Mouse (Mus musculus): ENCODE data around the gene Stap2. TPM values are rescaled to one million over a fixed set of nuclear protein-coding genes. Genes with fewer than 3 reads are reported as not detected.
A peak's percentile ranks its signal among the peaks of the same experiment; 100 is the strongest.

The Stap2 gene
- polyA plus RNA-seq, 1 experiment from 2014 or later: 2.1 TPM

DNA sequence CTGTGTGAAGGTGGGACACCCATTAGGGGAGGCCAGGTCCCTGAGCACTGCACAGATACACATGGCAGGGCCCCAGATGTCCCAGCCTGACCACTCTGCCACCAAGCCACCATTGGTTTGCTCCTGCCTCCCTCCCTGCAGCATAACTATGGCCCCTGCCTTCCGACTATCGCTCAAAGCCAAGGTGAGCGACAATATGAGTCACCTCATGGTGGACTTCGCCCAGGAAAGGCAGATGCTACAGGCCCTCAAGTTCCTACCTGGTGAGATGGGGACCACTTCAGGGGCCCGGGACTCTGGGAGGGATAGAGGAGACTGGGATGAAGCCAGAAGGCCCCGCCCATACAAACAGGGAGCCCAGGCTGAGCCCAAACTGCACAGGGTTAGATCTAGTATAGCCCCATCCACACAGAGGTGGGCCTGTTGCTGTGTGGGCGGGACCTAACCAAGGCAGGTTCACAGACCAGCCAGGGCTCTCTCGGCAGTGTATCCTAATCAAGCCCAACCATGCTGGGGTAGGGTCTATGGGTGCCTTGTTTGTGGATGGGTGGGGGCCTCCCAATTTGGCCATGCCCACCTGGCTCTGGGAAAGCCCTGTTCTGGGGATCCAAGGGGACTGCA is 15.0 kb downstream of the Stap2 start:
- Histone ChIP-seq H3K9me3 (replicated peaks) (no peaks in the 10 kb centered on the region), H3K27ac (no peak overlapping the region), H3K36me3 (no peaks in the 10 kb centered on the region), H3K9ac (no peak overlapping the region), H3K4me3 (no peak overlapping the region), H3K4me2 (no peak overlapping the region), H3K4me1 (no peaks in the 10 kb centered on the region), H3K27me3 (replicated peaks) (peaks cover 36% of the 10 kb centered on the region)
- 59% methylated on average over 8 of the region's 8 CpGs for WGBS (ENCODE audit: insufficient replicate concordance)
- ATAC-seq: peak; percentile 55

DNA sequence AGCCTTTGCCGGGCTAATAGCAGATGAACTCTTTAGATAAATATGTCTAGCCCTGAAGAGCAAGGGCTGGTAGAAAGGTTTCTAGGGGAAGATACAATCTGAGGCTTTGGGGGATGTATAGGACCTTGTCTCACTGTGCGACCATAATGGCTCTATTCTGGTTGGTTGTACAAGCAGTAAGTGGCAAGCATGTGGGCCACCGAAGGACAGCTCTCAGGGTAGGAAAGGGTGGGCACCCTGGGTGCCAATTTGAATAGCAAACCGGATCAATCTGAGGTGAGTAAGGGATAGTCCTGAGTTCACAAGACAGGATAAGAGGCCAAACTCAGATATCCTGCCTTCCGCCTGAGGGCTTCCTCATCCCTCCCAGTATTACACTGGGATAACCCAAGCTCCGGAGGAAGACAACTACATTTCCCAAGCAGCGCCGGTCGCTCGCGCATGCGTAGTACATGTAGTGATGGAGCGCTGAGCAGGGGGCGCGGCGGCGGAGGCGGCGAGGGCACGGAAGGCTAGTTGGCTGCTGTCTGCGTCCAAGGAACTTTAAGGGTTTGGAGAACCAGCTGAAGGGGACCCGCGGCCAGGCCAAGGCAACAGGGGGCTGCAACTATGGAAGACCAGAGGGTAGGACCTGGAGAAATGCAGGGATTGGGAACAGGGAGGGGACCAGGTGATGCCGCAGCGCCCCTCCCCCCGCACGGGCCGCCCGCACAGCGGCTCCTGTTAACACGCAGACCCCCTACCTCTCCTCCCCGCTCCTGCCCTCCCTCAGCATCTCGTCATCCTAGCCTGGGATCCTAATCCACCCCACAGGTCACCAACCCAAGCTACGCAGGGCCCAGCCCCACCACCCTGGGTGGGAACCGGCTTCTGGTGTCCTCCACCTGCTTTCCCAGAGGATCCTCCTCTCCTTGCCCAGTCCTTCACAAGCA is 19.1 kb downstream of the Stap2 start, which contains the start of gene Fsd1:
TSS of gene Fsd1 (plus strand) at position 480 of the 932 bp plus-strand sequence.
- Histone ChIP-seq H3K36me3 (no peaks in the 10 kb centered on the region), H3K4me2 (peak within 1 kb of the TSS; percentile 44), H3K9ac (no peak within 1 kb of the TSS), H3K27me3 (replicated peaks) (peaks cover 43% of the 10 kb centered on the region), H3K9me3 (replicated peaks) (no peaks in the 10 kb centered on the region), H3K27ac (no peak within 1 kb of the TSS), H3K4me1 (no peaks in the 10 kb centered on the region), H3K4me3 (peak within 1 kb of the TSS; percentile 21; the same call in 1 of the 2 replicates)
- 8% methylated on average over 35 of the region's 35 CpGs for WGBS (ENCODE audit: insufficient replicate concordance)
- ATAC-seq: no peak

DNA sequence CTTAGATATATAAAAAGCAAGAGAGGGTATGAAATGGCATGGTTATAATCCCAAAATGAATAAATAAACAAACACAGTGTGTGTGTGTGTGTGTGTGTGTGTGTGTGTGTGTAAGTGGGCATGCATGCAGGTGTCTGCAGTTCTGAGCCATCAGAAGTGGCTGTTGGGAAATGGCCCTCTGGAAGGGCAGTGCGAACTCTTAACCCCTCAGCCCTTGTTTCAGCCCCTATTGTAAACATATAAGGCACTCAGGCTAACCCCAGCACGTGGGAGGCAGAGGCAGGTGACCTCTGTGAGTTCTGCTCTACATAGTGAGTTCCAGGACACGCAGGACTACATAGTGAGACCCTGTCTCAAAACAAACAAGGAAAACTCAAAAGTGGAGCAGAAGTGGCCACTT is 28.1 kb downstream of the Stap2 start:
- no peaks in the 10 kb centered on the region for H3K9me3 ChIP-seq (replicated peaks)
- no peaks in the 10 kb centered on the region for H3K36me3 ChIP-seq
- no peak overlapping the region for H3K4me3 ChIP-seq
- H3K4me1 ChIP-seq: peaks cover 14% of the 10 kb centered on the region; the same call in 1 of the 2 replicates
- peaks cover 49% of the 10 kb centered on the region for H3K27me3 ChIP-seq (replicated peaks)
- H3K9ac ChIP-seq: no peak overlapping the region
- no peak overlapping the region for H3K27ac ChIP-seq
- peak; percentile 49 for ATAC-seq
- WGBS (ENCODE audit: insufficient replicate concordance): 37% methylated on average over 3 of the region's 3 CpGs
- no peak overlapping the region for H3K4me2 ChIP-seq

DNA sequence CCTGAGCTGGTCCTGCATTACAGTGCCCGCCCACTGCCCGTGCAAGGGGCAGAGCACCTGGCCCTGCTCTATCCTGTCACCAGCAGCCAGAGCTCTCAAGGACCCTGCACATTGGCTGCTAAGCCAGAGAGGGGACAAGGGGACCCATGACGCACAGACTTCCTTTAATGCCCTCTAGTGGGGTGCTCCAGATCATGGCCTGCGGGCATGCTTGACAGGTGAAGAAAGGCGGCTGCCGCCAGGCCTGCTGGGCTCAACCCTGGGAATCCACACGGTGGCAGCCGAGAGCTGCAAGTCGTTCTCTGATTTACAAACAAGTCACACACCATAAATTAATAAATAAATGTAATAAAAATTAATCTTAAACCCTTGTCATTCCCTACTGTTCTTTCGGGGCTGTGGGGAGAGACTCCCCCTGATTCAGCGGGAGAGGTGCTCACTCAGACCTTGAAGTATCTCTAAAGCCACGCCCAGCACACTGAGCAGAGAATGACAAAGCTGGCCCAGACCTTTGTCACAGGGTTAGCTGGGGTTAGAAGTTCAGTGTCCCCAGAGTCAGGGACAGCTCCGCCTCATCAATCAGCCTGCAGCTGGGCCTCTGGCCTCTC is 29.0 kb downstream of the Stap2 start:
- ATAC-seq: peak; percentile 58
- Histone ChIP-seq H3K36me3 (no peaks in the 10 kb centered on the region), H3K9ac (no peak overlapping the region; the same call in 1 of the 2 replicates), H3K4me1 (peaks cover 15% of the 10 kb centered on the region), H3K4me3 (no peak overlapping the region), H3K9me3 (replicated peaks) (no peaks in the 10 kb centered on the region), H3K4me2 (no peak overlapping the region), H3K27me3 (replicated peaks) (peaks cover 59% of the 10 kb centered on the region), H3K27ac (no peak overlapping the region)
- 20% methylated on average over 13 of the region's 13 CpGs for WGBS (ENCODE audit: insufficient replicate concordance)

DNA sequence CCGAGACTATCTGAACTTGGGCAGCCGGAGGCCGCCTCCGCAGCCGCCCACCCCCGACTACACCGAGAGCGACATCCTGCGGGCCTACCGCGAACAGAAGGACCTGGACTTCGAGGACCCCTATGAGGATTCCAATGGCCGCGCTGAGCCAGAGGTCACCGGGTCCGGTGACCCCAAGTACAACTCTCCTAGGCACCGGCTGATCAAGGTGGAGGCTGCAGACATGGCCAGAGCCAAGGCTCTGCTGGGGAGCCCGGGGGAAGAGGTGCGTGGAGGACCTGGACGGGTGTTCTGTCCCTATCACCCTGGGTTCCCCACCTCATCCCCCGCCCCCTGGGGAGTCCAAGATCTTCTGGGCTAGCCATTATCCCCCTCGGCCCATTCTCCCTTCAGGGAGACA is 33.9 kb downstream of the Stap2 start:
- WGBS (ENCODE audit: insufficient replicate concordance): 25% methylated on average over 22 of the region's 22 CpGs
- peaks cover 20% of the 10 kb centered on the region for H3K4me1 ChIP-seq
- no peak overlapping the region for H3K9ac ChIP-seq
- H3K27me3 ChIP-seq (replicated peaks): peaks cover 78% of the 10 kb centered on the region
- H3K27ac ChIP-seq: no peak overlapping the region
- no peak for ATAC-seq
- peaks cover 20% of the 10 kb centered on the region for H3K36me3 ChIP-seq
- peak overlapping the region; percentile 66 for H3K4me2 ChIP-seq
- H3K4me3 ChIP-seq: no peak overlapping the region
- no peaks in the 10 kb centered on the region for H3K9me3 ChIP-seq (replicated peaks)

DNA sequence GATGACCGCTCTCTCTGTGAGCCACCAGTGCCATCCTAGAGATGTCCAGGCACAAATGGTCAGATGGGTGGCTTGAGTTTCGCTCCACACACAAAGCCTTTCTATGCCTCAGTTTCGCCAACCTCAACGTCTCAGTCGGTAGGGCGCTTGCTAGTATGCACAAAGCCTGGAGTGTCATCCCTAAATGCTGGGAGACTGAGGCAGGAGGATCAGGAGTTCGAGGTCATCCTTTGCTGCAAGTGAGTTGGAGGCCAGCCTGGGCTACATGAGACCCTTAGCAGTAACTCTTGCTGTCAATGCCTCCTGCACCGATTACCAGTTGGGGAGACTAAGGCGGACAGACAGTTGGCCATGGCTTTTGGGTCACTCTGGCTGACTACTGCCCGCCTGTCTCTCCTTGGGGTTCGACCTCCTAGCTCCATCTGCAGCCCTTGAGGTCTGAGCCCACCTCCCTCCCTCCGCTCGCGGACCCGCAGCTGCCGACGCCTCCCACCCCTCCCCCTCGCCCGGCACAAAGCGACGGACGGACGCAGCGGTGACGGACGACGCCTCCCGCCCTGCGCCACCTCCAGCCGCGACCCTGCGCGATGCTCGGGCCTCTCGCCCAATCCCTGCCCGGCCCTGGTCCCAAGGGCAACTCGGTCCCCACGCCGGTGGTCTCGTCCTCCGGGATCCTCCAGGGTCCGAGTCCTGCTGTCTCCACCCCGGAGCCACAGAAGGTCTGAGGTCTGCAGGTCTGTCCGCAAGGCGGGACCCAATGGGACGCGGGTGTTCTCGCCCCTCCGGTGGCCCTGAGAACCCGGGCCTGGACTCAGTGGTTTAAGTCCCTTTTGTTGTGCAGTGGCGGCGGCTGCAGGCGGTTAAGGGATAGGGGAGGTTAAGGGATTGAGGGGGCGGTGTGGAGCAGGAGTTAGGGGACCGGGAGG is 35.2 kb downstream of the Stap2 start, which contains the start of gene Shd:
TSS of gene Shd (plus strand) at position 502 of the 926 bp plus-strand sequence.
- Histone ChIP-seq H3K9me3 (replicated peaks) (no peaks in the 10 kb centered on the region), H3K4me2 (peak within 1 kb of the TSS; percentile 66), H3K4me1 (peaks cover 16% of the 10 kb centered on the region), H3K9ac (peak within 1 kb of the TSS; percentile 44; the same call in 1 of the 2 replicates), H3K36me3 (peaks cover 31% of the 10 kb centered on the region), H3K27me3 (replicated peaks) (peaks cover 69% of the 10 kb centered on the region), H3K4me3 (peak within 1 kb of the TSS; percentile 41), H3K27ac (no peak within 1 kb of the TSS)
- 9% methylated on average over 51 of the region's 55 CpGs for whole genome bisulfite sequencing (ENCODE audit: insufficient replicate concordance)
- ATAC-seq: peak; percentile 16; the same call in 1 of the 2 replicates

DNA sequence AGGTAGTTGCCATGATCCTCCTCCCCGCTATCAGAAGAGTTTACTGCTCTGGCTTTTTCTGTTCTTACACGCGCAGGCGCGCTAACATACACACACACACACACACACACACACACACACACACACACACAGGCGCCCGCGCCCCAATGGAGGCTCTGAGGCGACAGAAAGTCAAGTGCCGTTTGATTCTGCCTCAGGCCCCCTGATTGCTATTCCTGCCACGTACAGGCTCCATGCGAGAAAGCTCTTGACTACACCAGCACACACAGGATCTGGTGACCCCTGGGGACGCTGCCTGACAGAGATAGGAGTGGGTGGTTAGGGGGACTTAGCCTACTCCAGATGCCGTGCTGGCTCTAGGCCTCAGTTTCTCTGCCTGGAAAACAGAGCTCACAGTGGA is 35.8 kb downstream of the Stap2 start:
- Histone ChIP-seq H3K9me3 (replicated peaks) (no peaks in the 10 kb centered on the region), H3K36me3 (peaks cover 38% of the 10 kb centered on the region), H3K9ac (no peak overlapping the region), H3K27me3 (replicated peaks) (peaks cover 65% of the 10 kb centered on the region), H3K4me2 (no peak overlapping the region), H3K4me3 (no peak overlapping the region; the same call in 1 of the 2 replicates), H3K27ac (no peak overlapping the region), H3K4me1 (peaks cover 16% of the 10 kb centered on the region)
- ATAC-seq: no peak
- WGBS (ENCODE audit: insufficient replicate concordance): 50% methylated on average over 14 of the region's 14 CpGs

DNA sequence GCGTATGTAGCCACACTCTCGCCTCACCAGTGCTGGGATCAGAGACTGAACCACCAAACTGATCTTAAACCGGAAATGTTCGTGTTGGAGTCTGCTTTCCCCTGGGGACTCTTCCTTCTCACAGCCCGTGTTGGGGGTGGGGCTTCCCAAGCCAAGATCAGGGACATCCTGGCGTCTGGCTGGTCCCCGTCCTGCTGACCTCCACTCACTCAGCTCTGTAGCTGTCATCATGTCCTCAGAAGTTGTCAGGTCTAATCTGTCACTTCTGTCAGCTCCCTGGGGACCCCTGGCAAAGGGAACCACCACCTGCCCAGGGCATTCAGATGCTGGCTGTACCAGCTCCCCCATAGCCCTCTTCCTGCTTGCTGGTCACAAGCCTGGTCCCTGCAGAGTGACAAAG is 37.2 kb downstream of the Stap2 start:
- Histone ChIP-seq H3K36me3 (peaks cover 52% of the 10 kb centered on the region), H3K9me3 (replicated peaks) (no peaks in the 10 kb centered on the region), H3K9ac (no peak overlapping the region), H3K27me3 (replicated peaks) (peaks cover 52% of the 10 kb centered on the region), H3K4me1 (peaks cover 17% of the 10 kb centered on the region), H3K27ac (no peak overlapping the region), H3K4me3 (no peak overlapping the region), H3K4me2 (no peak overlapping the region)
- 55% methylated on average over 7 of the region's 7 CpGs for WGBS (ENCODE audit: insufficient replicate concordance)
- ATAC-seq: no peak

DNA sequence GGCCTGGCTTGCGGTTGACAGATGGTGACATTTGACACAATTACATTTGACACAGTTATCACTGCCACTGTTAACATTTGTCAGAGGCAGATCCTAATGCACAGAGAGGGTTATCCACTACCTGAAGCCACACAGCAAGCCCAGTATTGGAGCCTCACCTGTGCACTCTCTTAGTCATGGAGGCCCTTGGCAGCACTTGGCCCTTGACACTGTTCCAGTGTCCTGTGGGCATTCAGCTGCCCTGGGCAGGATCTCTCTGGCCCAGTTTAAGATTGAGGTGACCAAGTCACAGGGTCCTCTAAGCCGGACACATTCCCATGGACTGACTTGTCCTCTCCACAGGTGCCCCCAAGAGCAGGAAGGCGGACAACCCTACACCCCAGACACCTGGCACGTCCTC is 38.2 kb downstream of the Stap2 start:
- H3K4me1 ChIP-seq: peaks cover 20% of the 10 kb centered on the region
- H3K4me3 ChIP-seq: no peak overlapping the region
- peaks cover 60% of the 10 kb centered on the region for H3K36me3 ChIP-seq
- H3K27me3 ChIP-seq (replicated peaks): peaks cover 41% of the 10 kb centered on the region
- WGBS (ENCODE audit: insufficient replicate concordance): 79% methylated on average over 4 of the region's 4 CpGs
- ATAC-seq: no peak
- no peak overlapping the region for H3K4me2 ChIP-seq
- H3K9ac ChIP-seq: no peak overlapping the region
- no peaks in the 10 kb centered on the region for H3K9me3 ChIP-seq (replicated peaks)
- no peak overlapping the region for H3K27ac ChIP-seq

DNA sequence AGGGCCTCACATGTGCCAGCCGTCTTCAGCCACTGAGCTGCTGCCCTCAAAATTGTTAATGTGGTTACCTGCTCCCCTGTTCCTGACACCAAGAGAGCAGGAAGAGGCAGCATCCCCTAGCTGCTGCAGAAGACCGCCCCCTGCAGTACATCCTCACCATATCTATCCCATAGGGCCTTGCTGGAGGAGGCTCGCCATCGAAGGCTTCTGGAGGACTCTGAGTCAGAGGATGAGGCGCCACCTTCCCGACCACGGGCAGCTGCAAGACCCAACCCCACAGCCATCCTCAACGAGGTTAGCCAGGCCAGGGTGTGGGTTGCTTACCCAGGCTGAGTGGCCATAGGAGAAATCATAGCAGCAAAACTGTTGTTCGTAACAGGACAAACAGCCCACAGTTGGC is 40.4 kb downstream of the Stap2 start:
- Histone ChIP-seq H3K36me3 (peaks cover 78% of the 10 kb centered on the region), H3K9ac (no peak overlapping the region), H3K27ac (no peak overlapping the region), H3K9me3 (replicated peaks) (no peaks in the 10 kb centered on the region), H3K27me3 (replicated peaks) (peaks cover 20% of the 10 kb centered on the region), H3K4me3 (no peak overlapping the region), H3K4me1 (peaks cover 16% of the 10 kb centered on the region), H3K4me2 (no peak overlapping the region)
- no peak for ATAC-seq
- WGBS (ENCODE audit: insufficient replicate concordance): 78% methylated on average over 9 of the region's 9 CpGs

DNA sequence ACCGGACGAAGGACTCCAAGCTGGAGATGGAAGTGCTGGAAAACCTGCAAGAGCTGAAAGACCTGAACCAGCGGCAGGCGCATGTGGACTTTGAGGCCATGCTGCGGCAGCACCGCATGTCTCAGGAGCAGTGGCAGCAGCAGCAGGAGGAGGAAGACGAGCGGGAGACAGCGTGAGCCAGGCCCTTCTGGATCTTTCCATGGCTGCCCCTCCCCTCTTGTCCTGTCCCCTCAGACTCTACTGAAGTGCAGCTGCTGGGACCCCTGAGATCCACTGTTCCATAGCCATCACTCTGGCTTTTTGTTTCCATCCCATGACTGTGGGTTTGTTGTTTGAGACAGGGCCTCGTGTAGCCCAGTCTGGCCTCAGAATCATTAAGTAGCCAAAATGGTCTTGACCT is 40.9 kb downstream of the Stap2 start:
- H3K27ac ChIP-seq: no peak overlapping the region
- H3K36me3 ChIP-seq: peaks cover 78% of the 10 kb centered on the region
- no peak overlapping the region for H3K4me2 ChIP-seq
- H3K4me3 ChIP-seq: no peak overlapping the region
- H3K4me1 ChIP-seq: peaks cover 20% of the 10 kb centered on the region
- H3K27me3 ChIP-seq (replicated peaks): peaks cover 14% of the 10 kb centered on the region
- ATAC-seq: no peak
- 83% methylated on average over 10 of the region's 10 CpGs for WGBS (ENCODE audit: insufficient replicate concordance)
- no peak overlapping the region for H3K9ac ChIP-seq
- no peaks in the 10 kb centered on the region for H3K9me3 ChIP-seq (replicated peaks)

All from liver, embryonic 12.5 days (tissue).